Mouse (Mus musculus): ENCODE data around the gene Slc30a2. TPM values are rescaled to one million over a fixed set of nuclear protein-coding genes. Genes with fewer than 3 reads are reported as not detected.

Gene Slc30a2
- polyA plus RNA-seq, 1 experiment from 2014 or later: 0.12 TPM

- H3K9me3 ChIP-seq (replicated peaks; ENCODE audit: control insufficient read depth, low read length): no peaks in the 10 kb centered on the region
- H3K27ac ChIP-seq (ENCODE audit: low read length): no peak overlapping the region
Observed at GRCm38 (mm10) chr4:134359649-134360048, 16.7 kb downstream of the Slc30a2 start.

GRCm38 (mm10) chr4:134361215-134361614, 18.2 kb downstream of the Slc30a2 start:
- Histone ChIP-seq H3K4me3 (ENCODE audit: low read depth, low read length) (no peak overlapping the region), H3K27me3 (ENCODE audit: control insufficient read depth, insufficient read depth, low read depth, low read length) (no peaks in the 10 kb centered on the region; the same call in 1 of the 2 replicates), H3K36me3 (ENCODE audit: control insufficient read depth, insufficient read depth) (no peaks in the 10 kb centered on the region), H3K27ac (ENCODE audit: low read length) (no peak overlapping the region), H3K4me2 (ENCODE audit: low read depth, low read length) (no peak overlapping the region), H3K9ac (ENCODE audit: low read depth, low read length) (no peak overlapping the region), H3K9me3 (replicated peaks; ENCODE audit: control insufficient read depth, low read length) (no peaks in the 10 kb centered on the region), H3K4me1 (ENCODE audit: control insufficient read depth, low read depth, low read length) (peaks cover 2% of the 10 kb centered on the region; the same call in 1 of the 2 replicates)
- WGBS (ENCODE audit: insufficient replicate concordance): 21% methylated on average over 5 of the region's 5 CpGs
- ATAC-seq (ENCODE audit: low read depth): no peak

More at GRCm38 (mm10) chr4:134359649-134360048, 16.7 kb downstream of the Slc30a2 start:
- Histone ChIP-seq H3K27me3 (ENCODE audit: control insufficient read depth, insufficient read depth, low read depth, low read length) (no peaks in the 10 kb centered on the region; the same call in 1 of the 2 replicates), H3K4me2 (ENCODE audit: low read depth, low read length) (no peak overlapping the region), H3K9ac (ENCODE audit: low read depth, low read length) (no peak overlapping the region), H3K4me1 (ENCODE audit: control insufficient read depth, low read depth, low read length) (peaks cover 2% of the 10 kb centered on the region; the same call in 1 of the 2 replicates), H3K4me3 (ENCODE audit: low read depth, low read length) (no peak overlapping the region), H3K36me3 (ENCODE audit: control insufficient read depth, insufficient read depth) (no peaks in the 10 kb centered on the region)
- WGBS (ENCODE audit: insufficient replicate concordance): 72% methylated on average over 6 of the region's 6 CpGs
- ATAC-seq (ENCODE audit: low read depth): no peak

GRCm38 (mm10) chr4:134362124-134362523, 19.1 kb downstream of the Slc30a2 start:
- peaks cover 2% of the 10 kb centered on the region; the same call in 1 of the 2 replicates for H3K4me1 ChIP-seq (ENCODE audit: control insufficient read depth, low read depth, low read length)
- no peaks in the 10 kb centered on the region; the same call in 1 of the 2 replicates for H3K27me3 ChIP-seq (ENCODE audit: control insufficient read depth, insufficient read depth, low read depth, low read length)
- no peak overlapping the region for H3K4me3 ChIP-seq (ENCODE audit: low read depth, low read length)
- H3K4me2 ChIP-seq (ENCODE audit: low read depth, low read length): no peak overlapping the region
- H3K9me3 ChIP-seq (replicated peaks; ENCODE audit: control insufficient read depth, low read length): no peaks in the 10 kb centered on the region
- H3K9ac ChIP-seq (ENCODE audit: low read depth, low read length): no peak overlapping the region
- H3K36me3 ChIP-seq (ENCODE audit: control insufficient read depth, insufficient read depth): no peaks in the 10 kb centered on the region
- WGBS (ENCODE audit: insufficient replicate concordance): 48% methylated on average over 9 of the region's 9 CpGs
- H3K27ac ChIP-seq (ENCODE audit: low read length): no peak overlapping the region
- no peak for ATAC-seq (ENCODE audit: low read depth)

GRCm38 (mm10) chr4:134362586-134362985, 19.6 kb downstream of the Slc30a2 start:
- no peak for ATAC-seq (ENCODE audit: low read depth)
- peaks cover under 1% of the 10 kb centered on the region; the same call in 1 of the 2 replicates for H3K4me1 ChIP-seq (ENCODE audit: control insufficient read depth, low read depth, low read length)
- no peak overlapping the region for H3K27ac ChIP-seq (ENCODE audit: low read length)
- H3K9ac ChIP-seq (ENCODE audit: low read depth, low read length): no peak overlapping the region
- no peak overlapping the region for H3K4me3 ChIP-seq (ENCODE audit: low read depth, low read length)
- no peaks in the 10 kb centered on the region for H3K9me3 ChIP-seq (replicated peaks; ENCODE audit: control insufficient read depth, low read length)
- no peaks in the 10 kb centered on the region for H3K36me3 ChIP-seq (ENCODE audit: control insufficient read depth, insufficient read depth)
- no peak overlapping the region for H3K4me2 ChIP-seq (ENCODE audit: low read depth, low read length)
- H3K27me3 ChIP-seq (ENCODE audit: control insufficient read depth, insufficient read depth, low read depth, low read length): no peaks in the 10 kb centered on the region; the same call in 1 of the 2 replicates
- WGBS (ENCODE audit: insufficient replicate concordance): 10% methylated on average over 9 of the region's 9 CpGs

GRCm38 (mm10) chr4:134365280-134365679, 22.3 kb downstream of the Slc30a2 start:
- 20% methylated on average over 5 of the region's 5 CpGs for WGBS (ENCODE audit: insufficient replicate concordance)
- peaks cover 14% of the 10 kb centered on the region for H3K27me3 ChIP-seq (ENCODE audit: control insufficient read depth, insufficient read depth, low read depth, low read length)
- no peak overlapping the region for H3K4me2 ChIP-seq (ENCODE audit: low read depth, low read length)
- H3K9ac ChIP-seq (ENCODE audit: low read depth, low read length): no peak overlapping the region
- no peaks in the 10 kb centered on the region; the same call in 1 of the 2 replicates for H3K4me1 ChIP-seq (ENCODE audit: control insufficient read depth, low read depth, low read length)
- H3K4me3 ChIP-seq (ENCODE audit: low read depth, low read length): no peak overlapping the region
- no peak for ATAC-seq (ENCODE audit: low read depth)
- H3K9me3 ChIP-seq (replicated peaks; ENCODE audit: control insufficient read depth, low read length): no peaks in the 10 kb centered on the region
- no peak overlapping the region for H3K27ac ChIP-seq (ENCODE audit: low read length)
- no peaks in the 10 kb centered on the region for H3K36me3 ChIP-seq (ENCODE audit: control insufficient read depth, insufficient read depth)

- peaks cover 35% of the 10 kb centered on the region for H3K27me3 ChIP-seq (ENCODE audit: control insufficient read depth, insufficient read depth, low read depth, low read length)
- 4% methylated on average over 18 of the region's 18 CpGs for WGBS (ENCODE audit: insufficient replicate concordance)
- H3K9me3 ChIP-seq (replicated peaks; ENCODE audit: control insufficient read depth, low read length): no peaks in the 10 kb centered on the region
- no peak overlapping the region for H3K27ac ChIP-seq (ENCODE audit: low read length)
- H3K36me3 ChIP-seq (ENCODE audit: control insufficient read depth, insufficient read depth): no peaks in the 10 kb centered on the region
- ATAC-seq (ENCODE audit: low read depth): no peak
- H3K9ac ChIP-seq (ENCODE audit: low read depth, low read length): no peak overlapping the region
- H3K4me2 ChIP-seq (ENCODE audit: low read depth, low read length): peak overlapping the region; percentile 71; the same call in 1 of the 2 replicates
- peaks cover 8% of the 10 kb centered on the region for H3K4me1 ChIP-seq (ENCODE audit: control insufficient read depth, low read depth, low read length)
- H3K4me3 ChIP-seq (ENCODE audit: low read depth, low read length): no peak overlapping the region
Observed at GRCm38 (mm10) chr4:134370649-134371221, 27.8 kb downstream of the Slc30a2 start.

GRCm38 (mm10) chr4:134371316-134371855, 28.4 kb downstream of the Slc30a2 start:
- H3K9ac ChIP-seq (ENCODE audit: low read depth, low read length): no peak overlapping the region
- H3K4me1 ChIP-seq (ENCODE audit: control insufficient read depth, low read depth, low read length): peaks cover 8% of the 10 kb centered on the region
- no peaks in the 10 kb centered on the region for H3K36me3 ChIP-seq (ENCODE audit: control insufficient read depth, insufficient read depth)
- no peak for ATAC-seq (ENCODE audit: low read depth)
- H3K4me3 ChIP-seq (ENCODE audit: low read depth, low read length): no peak overlapping the region; the same call in 1 of the 2 replicates
- WGBS (ENCODE audit: insufficient replicate concordance): 3% methylated on average over 17 of the region's 17 CpGs
- H3K27ac ChIP-seq (ENCODE audit: low read length): no peak overlapping the region
- H3K4me2 ChIP-seq (ENCODE audit: low read depth, low read length): peak overlapping the region; percentile 71
- H3K27me3 ChIP-seq (ENCODE audit: control insufficient read depth, insufficient read depth, low read depth, low read length): peaks cover 35% of the 10 kb centered on the region
- H3K9me3 ChIP-seq (replicated peaks; ENCODE audit: control insufficient read depth, low read length): no peaks in the 10 kb centered on the region

- Histone ChIP-seq H3K4me2 (ENCODE audit: low read depth, low read length) (peak overlapping the region; percentile 71), H3K9me3 (replicated peaks; ENCODE audit: control insufficient read depth, low read length) (no peaks in the 10 kb centered on the region), H3K4me1 (ENCODE audit: control insufficient read depth, low read depth, low read length) (peaks cover 8% of the 10 kb centered on the region), H3K27ac (ENCODE audit: low read length) (no peak overlapping the region), H3K4me3 (ENCODE audit: low read depth, low read length) (peak overlapping the region; percentile 50), H3K36me3 (ENCODE audit: control insufficient read depth, insufficient read depth) (no peaks in the 10 kb centered on the region), H3K27me3 (ENCODE audit: control insufficient read depth, insufficient read depth, low read depth, low read length) (peaks cover 35% of the 10 kb centered on the region), H3K9ac (ENCODE audit: low read depth, low read length) (no peak overlapping the region)
- ATAC-seq (ENCODE audit: low read depth): peak; percentile 64
- under 1% methylated on average over 16 of the region's 16 CpGs for WGBS (ENCODE audit: insufficient replicate concordance)
Observed at GRCm38 (mm10) chr4:134372294-134372747, 29.3 kb downstream of the Slc30a2 start.

- H3K4me1 ChIP-seq (ENCODE audit: control insufficient read depth, low read depth, low read length): peaks cover 8% of the 10 kb centered on the region
- peaks cover 32% of the 10 kb centered on the region for H3K27me3 ChIP-seq (ENCODE audit: control insufficient read depth, insufficient read depth, low read depth, low read length)
- H3K4me2 ChIP-seq (ENCODE audit: low read depth, low read length): no peak overlapping the region
- no peak overlapping the region for H3K9ac ChIP-seq (ENCODE audit: low read depth, low read length)
- ATAC-seq (ENCODE audit: low read depth): no peak
- no peaks in the 10 kb centered on the region for H3K9me3 ChIP-seq (replicated peaks; ENCODE audit: control insufficient read depth, low read length)
- WGBS (ENCODE audit: insufficient replicate concordance): 67% methylated on average over 8 of the region's 8 CpGs
- no peak overlapping the region for H3K4me3 ChIP-seq (ENCODE audit: low read depth, low read length)
- no peak overlapping the region for H3K27ac ChIP-seq (ENCODE audit: low read length)
- H3K36me3 ChIP-seq (ENCODE audit: control insufficient read depth, insufficient read depth): no peaks in the 10 kb centered on the region
Observed at GRCm38 (mm10) chr4:134373295-134373694, 30.3 kb downstream of the Slc30a2 start.
